Mouse (Mus musculus): Measurements from ENCODE around the gene Rab11fip3. TPM values are rescaled to one million over a fixed set of nuclear protein-coding genes. Genes with fewer than 3 reads are reported as not detected.
"Not testable (repeated sequence)": the region's sequence is repeated elsewhere in the genome, so short reads cannot be mapped to it uniquely, and the experiment has no call there.

Rab11fip3 gene
- polyA plus RNA-seq, 1 experiment: 454 TPM

GRCm38 (mm10) chr17:26100166-26100565 is 30.8 kb upstream of the Rab11fip3 start:
- Histone ChIP-seq H3K27ac (ENCODE audit: insufficient read depth, low read depth, low read length) (no peak overlapping the region), H3K27me3 (replicated peaks; ENCODE audit: control insufficient read depth, insufficient read depth, low read length) (no peaks in the 10 kb centered on the region), H3K36me3 (ENCODE audit: control insufficient read depth, insufficient read depth, low read length) (no peaks in the 10 kb centered on the region), H3K4me3 (ENCODE audit: insufficient read depth, low read depth, low read length) (no peak overlapping the region), H3K4me1 (ENCODE audit: control insufficient read depth, insufficient read depth, low read length) (peaks cover 3% of the 10 kb centered on the region; the same call in 1 of the 2 replicates)
- WGBS: 48% methylated on average over 2 of the region's 2 CpGs
- peak; percentile 28 for DNase-seq
- TF ChIP-seq POLR2A (IDR thresholded peaks at IDR 0.05; ENCODE audit: low read depth, low read length): no peak
- no peak for TF ChIP-seq CTCF (conservative IDR thresholded peaks at IDR 0.05; ENCODE audit: insufficient read depth, insufficient read length, low read depth, low read length)

DNA sequence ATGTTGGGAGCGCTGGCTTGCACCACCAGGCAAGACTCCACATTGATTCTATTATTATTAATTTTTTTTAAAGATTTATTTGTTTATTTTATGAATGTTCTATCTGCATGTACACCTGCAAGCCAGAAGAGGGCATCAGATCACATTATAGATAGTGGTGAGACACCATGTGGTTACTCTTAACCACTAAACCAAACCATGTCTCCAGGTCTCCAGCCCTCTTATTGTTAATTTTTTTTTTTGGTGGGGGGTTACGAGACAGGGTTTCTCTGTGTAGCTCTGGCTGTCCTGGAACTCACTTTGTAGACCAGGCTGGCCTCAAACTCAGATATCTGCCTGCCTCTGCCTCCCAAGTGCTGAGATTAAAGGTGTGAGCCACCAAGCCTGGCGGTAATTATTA is 30.0 kb upstream of the Rab11fip3 start:
- H3K4me3 ChIP-seq (ENCODE audit: insufficient read depth, low read depth, low read length); H3K27me3 ChIP-seq (replicated peaks; ENCODE audit: control insufficient read depth, insufficient read depth, low read length); H3K27ac ChIP-seq (ENCODE audit: insufficient read depth, low read depth, low read length); H3K4me1 ChIP-seq (ENCODE audit: control insufficient read depth, insufficient read depth, low read length); H3K36me3 ChIP-seq (ENCODE audit: control insufficient read depth, insufficient read depth, low read length): not testable (repeated sequence)
- 57% methylated on average over 3 of the region's 3 CpGs for WGBS
- peak; percentile 72 for DNase-seq

DNA sequence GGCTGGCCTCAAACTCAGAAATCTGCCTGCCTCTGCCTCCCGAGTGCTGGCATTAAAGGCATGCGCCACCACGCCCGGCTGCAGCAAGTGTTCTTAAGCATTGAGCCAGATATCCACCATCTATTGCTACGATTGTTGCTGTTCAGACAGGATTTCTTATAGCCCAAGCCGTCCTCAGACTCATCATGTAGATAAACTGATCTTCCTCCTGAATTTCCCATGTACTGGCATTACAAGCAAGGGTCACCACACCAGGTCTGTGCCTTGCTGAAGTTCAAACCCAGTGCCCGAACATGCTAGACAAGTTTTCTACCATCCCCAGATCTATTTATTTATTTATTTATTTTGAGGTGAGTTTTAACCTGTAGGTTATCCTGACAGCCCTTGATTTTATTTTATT is 29.1 kb upstream of the Rab11fip3 start:
- 92% methylated on average over 7 of the region's 7 CpGs for WGBS
- no peak for TF ChIP-seq POLR2A (IDR thresholded peaks at IDR 0.05; ENCODE audit: low read depth, low read length)
- no peak for TF ChIP-seq CTCF (conservative IDR thresholded peaks at IDR 0.05; ENCODE audit: insufficient read depth, insufficient read length, low read depth, low read length)
- no peaks in the 10 kb centered on the region for H3K27me3 ChIP-seq (replicated peaks; ENCODE audit: control insufficient read depth, insufficient read depth, low read length)
- no peaks in the 10 kb centered on the region for H3K36me3 ChIP-seq (ENCODE audit: control insufficient read depth, insufficient read depth, low read length)
- H3K4me1 ChIP-seq (ENCODE audit: control insufficient read depth, insufficient read depth, low read length): peaks cover 3% of the 10 kb centered on the region; the same call in 1 of the 2 replicates
- DNase-seq: no peak
- H3K27ac ChIP-seq (ENCODE audit: insufficient read depth, low read depth, low read length): no peak overlapping the region
- H3K4me3 ChIP-seq (ENCODE audit: insufficient read depth, low read depth, low read length): no peak overlapping the region

GRCm38 (mm10) chr17:26095121-26095740 is 25.9 kb upstream of the Rab11fip3 start, which contains the start of gene Nme4:
Gene Nme4 (minus strand): TSS chr17:26095602.
- no peak within 1 kb of the TSS for H3K27ac ChIP-seq (ENCODE audit: insufficient read depth, low read depth, low read length)
- DNase-seq: peak; percentile 44
- no peaks in the 10 kb centered on the region for H3K36me3 ChIP-seq (ENCODE audit: control insufficient read depth, insufficient read depth, low read length)
- WGBS: 4% methylated on average over 47 of the region's 47 CpGs
- no peak for TF ChIP-seq POLR2A (IDR thresholded peaks at IDR 0.05; ENCODE audit: low read depth, low read length)
- TF ChIP-seq CTCF (conservative IDR thresholded peaks at IDR 0.05; ENCODE audit: insufficient read depth, insufficient read length, low read depth, low read length): no peak
- H3K4me3 ChIP-seq (ENCODE audit: insufficient read depth, low read depth, low read length): peak within 1 kb of the TSS; percentile 58
- H3K27me3 ChIP-seq (replicated peaks; ENCODE audit: control insufficient read depth, insufficient read depth, low read length): no peaks in the 10 kb centered on the region
- H3K4me1 ChIP-seq (ENCODE audit: control insufficient read depth, insufficient read depth, low read length): no peaks in the 10 kb centered on the region; the same call in 1 of the 2 replicates

DNA sequence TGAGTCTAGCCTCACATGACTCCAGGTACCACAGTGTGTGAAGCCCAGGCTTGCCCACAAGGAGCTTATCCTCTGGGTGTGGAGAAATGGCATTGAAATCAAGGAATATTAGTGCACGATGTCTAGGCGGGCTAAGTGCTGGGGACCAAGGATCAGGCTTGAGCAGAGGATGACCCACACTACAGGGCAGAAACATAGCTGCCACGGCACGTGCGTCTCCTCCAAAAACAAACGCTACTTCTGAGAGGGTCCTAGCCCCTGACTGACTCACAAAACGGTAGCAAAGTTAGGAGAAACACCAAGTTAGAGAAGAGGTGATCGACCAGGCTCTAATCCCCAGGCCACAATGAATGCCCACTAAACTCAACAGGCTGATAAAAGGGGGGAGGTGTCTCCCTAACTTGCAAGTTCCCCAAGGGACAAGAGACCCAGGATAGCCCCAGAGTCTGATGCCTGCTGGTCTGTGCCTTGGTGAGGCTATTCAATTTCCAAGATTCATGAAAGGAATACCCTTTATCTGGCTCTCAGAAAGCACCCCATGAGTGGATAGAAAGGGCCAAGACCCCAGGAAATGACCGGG is 25.3 kb upstream of the Rab11fip3 start:
- Histone ChIP-seq H3K36me3 (ENCODE audit: control insufficient read depth, insufficient read depth, low read length) (no peaks in the 10 kb centered on the region), H3K27me3 (replicated peaks; ENCODE audit: control insufficient read depth, insufficient read depth, low read length) (no peaks in the 10 kb centered on the region), H3K4me3 (ENCODE audit: insufficient read depth, low read depth, low read length) (peak overlapping the region; percentile 58; the same call in 1 of the 2 replicates), H3K4me1 (ENCODE audit: control insufficient read depth, insufficient read depth, low read length) (no peaks in the 10 kb centered on the region; the same call in 1 of the 2 replicates), H3K27ac (ENCODE audit: insufficient read depth, low read depth, low read length) (no peak overlapping the region)
- 71% methylated on average over 9 of the region's 9 CpGs for WGBS
- TF ChIP-seq POLR2A (IDR thresholded peaks at IDR 0.05; ENCODE audit: low read depth, low read length) (no peak), CTCF (conservative IDR thresholded peaks at IDR 0.05; ENCODE audit: insufficient read depth, insufficient read length, low read depth, low read length) (no peak)
- no peak for DNase-seq

DNA sequence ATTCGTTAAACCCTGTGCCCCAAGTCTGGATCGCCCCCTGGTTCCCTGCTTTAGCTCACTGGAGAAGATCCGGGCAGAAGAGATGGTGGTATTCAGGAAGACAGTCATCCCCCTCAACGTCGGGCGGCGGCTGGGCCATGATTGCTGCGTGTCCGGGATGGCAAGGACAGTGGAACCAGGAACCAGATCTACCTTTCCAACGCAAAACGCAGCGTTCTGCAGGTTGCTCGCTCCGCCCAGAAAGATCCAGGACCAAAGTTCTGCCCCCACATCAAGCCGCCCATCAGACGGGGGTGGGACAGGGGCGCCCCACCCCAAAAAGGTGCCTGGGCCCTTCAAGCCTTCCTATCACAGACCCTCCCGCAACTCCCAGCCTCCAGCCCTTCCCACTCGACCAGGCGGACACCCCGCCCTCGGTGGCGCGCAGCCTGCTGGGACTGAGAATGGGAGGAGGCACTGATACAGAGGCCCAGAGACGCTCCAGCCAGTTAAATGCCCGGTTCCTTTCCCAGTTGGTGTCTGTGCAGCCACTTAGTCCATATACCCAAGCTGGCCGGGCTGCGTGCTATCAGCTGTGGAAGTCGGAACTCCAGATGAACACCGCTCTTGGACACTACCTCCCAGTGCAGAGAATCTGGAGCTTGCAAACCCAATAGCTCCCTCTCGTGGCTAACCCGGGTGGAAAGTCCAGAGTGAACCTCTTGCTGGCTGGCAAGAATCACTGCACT is 20.7 kb upstream of the Rab11fip3 start, which contains the start of gene Decr2:
Decr2 (minus strand) TSS at position 433 of the 728 bp plus-strand sequence.
- Histone ChIP-seq H3K4me1 (ENCODE audit: control insufficient read depth, insufficient read depth, low read length) (no peaks in the 10 kb centered on the region), H3K36me3 (ENCODE audit: control insufficient read depth, insufficient read depth, low read length) (no peaks in the 10 kb centered on the region), H3K27me3 (replicated peaks; ENCODE audit: control insufficient read depth, insufficient read depth, low read length) (no peaks in the 10 kb centered on the region), H3K27ac (ENCODE audit: insufficient read depth, low read depth, low read length) (peak within 1 kb of the TSS; percentile 91), H3K4me3 (ENCODE audit: insufficient read depth, low read depth, low read length) (peak within 1 kb of the TSS; percentile 92)
- DNase-seq: peak; percentile 97
- peak; percentile 90 for TF ChIP-seq CTCF (conservative IDR thresholded peaks at IDR 0.05; ENCODE audit: insufficient read depth, insufficient read length, low read depth, low read length)
- TF ChIP-seq POLR2A (IDR thresholded peaks at IDR 0.05; ENCODE audit: low read depth, low read length): peak; percentile 37
- WGBS: under 1% methylated on average over 32 of the region's 32 CpGs

GRCm38 (mm10) chr17:26087059-26087564 is 17.8 kb upstream of the Rab11fip3 start:
- H3K27ac ChIP-seq (ENCODE audit: insufficient read depth, low read depth, low read length): no peak overlapping the region
- no peaks in the 10 kb centered on the region for H3K4me1 ChIP-seq (ENCODE audit: control insufficient read depth, insufficient read depth, low read length)
- DNase-seq: no peak
- WGBS: 71% methylated on average over 9 of the region's 9 CpGs
- H3K4me3 ChIP-seq (ENCODE audit: insufficient read depth, low read depth, low read length): no peak overlapping the region
- no peak for TF ChIP-seq POLR2A (IDR thresholded peaks at IDR 0.05; ENCODE audit: low read depth, low read length)
- H3K27me3 ChIP-seq (replicated peaks; ENCODE audit: control insufficient read depth, insufficient read depth, low read length): no peaks in the 10 kb centered on the region
- H3K36me3 ChIP-seq (ENCODE audit: control insufficient read depth, insufficient read depth, low read length): no peaks in the 10 kb centered on the region
